Mouse (Mus musculus) kidney, adult 2 months (tissue): ENCODE measurements around the gene Nsun2.

Experiments used
- CTCF ChIP-seq: fragments of 200-500 bp; conservative IDR thresholded peaks from 2 replicates; pipeline ENCODE4 v1.5.1; 2011; ENCODE audit warnings: low read depth, mild to moderate bottlenecking, control low read depth, low read length, moderate library complexity, mixed read lengths; ENCODE audit not compliant: insufficient read depth, insufficient read length
- POLR2A ChIP-seq: fragments of 200-500 bp; IDR thresholded peaks from one replicate; pipeline ENCODE4 v1.6.1; 2011; ENCODE audit warnings: low read depth, low read length, control low read depth

- TF ChIP-seq CTCF (no peak), POLR2A (no peak)
These were observed 139.8 kb downstream of the Nsun2 start for GRCm38 (mm10) chr13:69673197-69673920.
